Comparison of ENCODE assay signal across 9 mouse cellular contexts in genomic region chr9:116212915-116213619, GRCm38 (mm10). TPM values are rescaled to one million over a fixed set of nuclear protein-coding genes. Genes with fewer than 3 reads are reported as not detected.
DNase-seq lines count a peak whose midpoint lies in the region; ATAC-seq and TF ChIP-seq lines count a peak whose summit lies in the region.
"Had no signal": no experiment of that assay in that cellular context is flagged by ENCODE, and none has a peak within 500 bp of the region (broad histone marks: within the 10 kb centered on the region; RNA-seq: fewer than 3 reads in every experiment).

No protein-coding gene starts in this region.

- ATAC-seq in erythroid progenitor cell, adult 5-6 weeks (replicated peaks; ENCODE audit: low FRiP score, poor library complexity, severe bottlenecking), result no peak

- intact Hi-C loops in heart, postnatal 25 days (cut with DNase I), result no loop called here

- TF ChIP-seq POLR2A in brain, embryonic 14.5 days (IDR thresholded peaks at IDR 0.05; ENCODE audit: borderline replicate concordance, extremely low read depth, insufficient read depth, insufficient read length, poor library complexity, severe bottlenecking), result no peak

- TF ChIP-seq CTCF in brain, embryonic 14.5 days (IDR thresholded peaks at IDR 0.05; ENCODE audit: borderline replicate concordance, extremely low read depth, insufficient read depth, insufficient read length), result no peak

- peak; percentile 95 for DNase-seq in heart, adult 11 months
- no peak for DNase-seq in heart, postnatal 25 days (ENCODE audit: low spot score)
- DNase-seq in brain, embryonic 14.5 days (ENCODE audit: low read depth), result peak; percentile 59
- peak; percentile 27 for DNase-seq in heart, postnatal 4 days
- DNase-seq in lung, postnatal 10 days, result peak; percentile 63
- DNase-seq in right cerebral cortex, adult 2 months (ENCODE audit: low spot score in 2 of 2), result no peak
- DNase-seq in cerebellum, postnatal 4 days (ENCODE audit: low spot score in 2 of 2), result no peak
- DNase-seq: thymus, adult 18-20 months had no signal

RNA-seq across cellular contexts. Expression of gene Tgfbr2, which starts 37.9 kb away (rescaled TPM):
- 10 to 100 TPM; 35.7 to 37.0 TPM for total RNA-seq in heart, postnatal 25 days (2021)
- 9.1 and 13.6 TPM in 2 replicates for polyA plus RNA-seq in brain, embryonic 14.5 days (2012; rRNA removed)
- total RNA-seq in heart, postnatal 4 days (2021), result 10 to 100 TPM; 59.7 to 59.9 TPM
- total RNA-seq in erythroid progenitor cell, adult 5-6 weeks (2015; ENCODE audit: low replicate concordance), result 9.4 and 10.5 TPM in 2 replicates
- total RNA-seq in erythroid progenitor cell, adult 5-6 weeks (2017; ENCODE audit: low replicate concordance), result 5.3 and 5.6 TPM in 2 replicates

Comparison
In these comparisons a context has a peak if more than half of its experiments do, and no peak if none do; other contexts are left out.
1. DNase-seq: peak in heart, adult 11 months (single experiment), brain, embryonic 14.5 days (single experiment), heart, postnatal 4 days (single experiment) and lung, postnatal 10 days (single experiment); none in heart, postnatal 25 days (single experiment), right cerebral cortex, adult 2 months (0 of 2) and cerebellum, postnatal 4 days (0 of 2).